Mouse (Mus musculus): ENCODE results near the gene Grid1. TPM values are rescaled to one million over a fixed set of nuclear protein-coding genes. Genes with fewer than 3 reads are reported as not detected.
A peak's percentile ranks its signal among the peaks of the same experiment; 100 is the strongest.

Gene Grid1
- polyA plus RNA-seq, 1 experiment from 2014 or later = 0.65 TPM

DNA sequence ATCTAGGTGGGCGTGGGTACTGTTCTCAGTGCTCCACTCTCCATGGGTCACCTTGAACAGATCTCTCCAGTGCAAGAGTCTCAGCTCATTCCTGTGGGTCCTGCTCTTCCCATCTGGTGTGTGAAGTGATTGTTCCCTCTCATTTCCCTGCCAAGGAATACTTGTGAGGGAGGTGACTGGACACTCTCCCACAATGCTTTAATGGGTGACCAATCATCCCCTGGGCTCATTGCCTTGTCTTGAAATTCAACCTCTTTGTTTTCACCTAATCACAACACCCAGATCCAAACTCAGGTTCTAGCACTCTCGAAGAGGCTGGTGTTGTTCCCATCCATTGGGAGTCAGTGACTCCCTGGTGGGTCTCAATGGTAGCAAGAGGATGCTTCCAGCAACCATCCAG lies 754.6 kb downstream of the Grid1 start:
- no peaks in the 10 kb centered on the region for H3K27me3 ChIP-seq
- H3K9ac ChIP-seq = no peak overlapping the region
- H3K4me2 ChIP-seq (replicated peaks) = no peak overlapping the region
- no peaks in the 10 kb centered on the region for H3K36me3 ChIP-seq
- no peaks in the 10 kb centered on the region for H3K4me1 ChIP-seq
- no peak overlapping the region for H3K4me3 ChIP-seq
- ATAC-seq (ENCODE audit: insufficient number of reproducible peaks, insufficient read depth, low FRiP score, low TSS enrichment) = no peak
- WGBS = 73% methylated on average over 2 of the region's 2 CpGs
- H3K27ac ChIP-seq = no peak overlapping the region
- H3K9me3 ChIP-seq = no peaks in the 10 kb centered on the region

DNA sequence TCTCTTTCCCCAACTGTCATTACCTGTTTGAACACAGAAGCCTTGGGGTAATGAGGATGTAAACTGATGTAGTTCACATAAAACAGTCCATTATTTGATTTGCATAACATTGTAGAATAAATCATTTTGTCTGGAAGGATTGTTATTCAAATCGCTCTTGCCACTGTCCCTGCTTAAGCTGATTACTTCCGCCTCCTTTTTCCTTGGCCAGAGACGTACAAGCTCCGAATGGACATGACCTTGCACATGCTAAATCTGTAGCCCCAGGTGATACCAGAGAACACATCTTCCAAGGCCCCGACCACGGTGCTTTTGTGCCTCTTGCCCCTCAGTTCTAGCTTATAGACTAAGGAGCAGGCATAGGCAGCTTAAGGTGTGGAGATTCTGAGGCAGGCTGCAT lies 755.4 kb downstream of the Grid1 start:
- H3K27me3 ChIP-seq = no peaks in the 10 kb centered on the region
- H3K27ac ChIP-seq = no peak overlapping the region
- H3K36me3 ChIP-seq = no peaks in the 10 kb centered on the region
- H3K9ac ChIP-seq = no peak overlapping the region
- H3K4me1 ChIP-seq = no peaks in the 10 kb centered on the region
- no peaks in the 10 kb centered on the region for H3K9me3 ChIP-seq
- ATAC-seq (ENCODE audit: insufficient number of reproducible peaks, insufficient read depth, low FRiP score, low TSS enrichment) = no peak
- H3K4me3 ChIP-seq = no peak overlapping the region
- WGBS = 76% methylated on average over 6 of the region's 6 CpGs
- H3K4me2 ChIP-seq (replicated peaks) = no peak overlapping the region

- Histone ChIP-seq H3K4me1 (no peaks in the 10 kb centered on the region), H3K27ac (no peak overlapping the region), H3K9ac (no peak overlapping the region), H3K36me3 (no peaks in the 10 kb centered on the region), H3K4me3 (no peak overlapping the region), H3K27me3 (no peaks in the 10 kb centered on the region), H3K4me2 (replicated peaks) (no peak overlapping the region), H3K9me3 (no peaks in the 10 kb centered on the region)
- no peak for ATAC-seq (ENCODE audit: insufficient number of reproducible peaks, insufficient read depth, low FRiP score, low TSS enrichment)
- 91% methylated on average over 5 of the region's 5 CpGs for WGBS
These were observed 805.8 kb downstream of the Grid1 start for GRCm38 (mm10) chr14:35625749-35626148.

MicroRNAs within 50 kb of the gene (microRNA counts, 519-probe panel; counts per million panel counts)
- 460 counts per million, percentile 65 among the panel's probes with 10 or more counts for microRNA mmu-miR-346

Small RNA genes lying within 50 kb of the gene (microRNA-seq; reads per million reads assigned to microRNA genes)
- 35.7 reads per million, percentile 41 among the genes with 10 or more reads in this experiment for gene Mir346

Other genes starting within 250 kb of the Grid1 start
- gene Ldb3, start 231.4 kb upstream of the Grid1 start, polyA plus RNA-seq (2016; fragmentation: Nextera tagmentation; extraction: Ambion mirVana) = 1.1 and 1.6 TPM in 2 replicates
- gene Opn4, start 220.0 kb upstream of the Grid1 start, polyA plus RNA-seq (2016; fragmentation: Nextera tagmentation; extraction: Ambion mirVana) = 0.97 and 1.1 TPM in 2 replicates
- 33.1 and 36.1 TPM in 2 replicates for gene Wapl, start 146.2 kb upstream of the Grid1 start, polyA plus RNA-seq (2016; fragmentation: Nextera tagmentation; extraction: Ambion mirVana)

Data from embryonic facial prominence, embryonic 12.5 days (tissue).